Mouse (Mus musculus) midbrain, embryonic 10.5 days (tissue): ENCODE data around the gene Rab6a. TPM values are rescaled to one million over a fixed set of nuclear protein-coding genes. Genes with fewer than 3 reads are reported as not detected.

Experiments
- DNase-seq: peaks from one replicate; pipeline ENCODE4 v3.0.0-alpha.2; 2017; ENCODE audit warnings: low spot score
- H3K27ac ChIP-seq: fragments of 300-500 bp; sonication (generic); replicated peaks from 2 replicates; pipeline ENCODE4 v1.5.1; 2016; ENCODE audit warnings: mild to moderate bottlenecking
- H3K27me3 ChIP-seq: fragments of 300-500 bp; sonication (generic); 2 replicates; pipeline ENCODE4 v1.6.1; 2016; ENCODE audit warnings: low read depth, mild to moderate bottlenecking; ENCODE audit not compliant: poor library complexity, severe bottlenecking
- H3K36me3 ChIP-seq: fragments of 300-500 bp; sonication (generic); 2 replicates; pipeline ENCODE4 v1.6.1; 2016; ENCODE audit warnings: mild to moderate bottlenecking, moderate library complexity
- H3K4me1 ChIP-seq: fragments of 300-500 bp; sonication (generic); 2 replicates; pipeline ENCODE4 v1.6.1; 2016
- H3K4me3 ChIP-seq: fragments of 300-500 bp; sonication (generic); 2 replicates; pipeline ENCODE4 v1.5.1; 2016; ENCODE audit warnings: mild to moderate bottlenecking, moderate library complexity
- H3K9me3 ChIP-seq: fragments of 300-500 bp; sonication (generic); replicated peaks from 2 replicates; pipeline ENCODE4 v1.6.1; 2016; ENCODE audit warnings: mild to moderate bottlenecking
- WGBS: fragments of 180-500 bp; shearing (Covaris S2); methylation state at CpG from one replicate; pipeline ENCODE4 v1.1.7; 2016; 5-methylcytosine and 5-hydroxymethylcytosine counted together
- polyA plus RNA-seq: library from polyadenylated mRNA; unstranded; fragments of >200 nt; fragmentation: Nextera tagmentation; extraction: Ambion mirVana; gene quantifications from 2 replicates; pipeline ENCODE4 v1.2.1, GENCODE M21; 2016

The Rab6a gene
- polyA plus RNA-seq, 1 experiment from 2014 or later: 98.2 TPM

DNA sequence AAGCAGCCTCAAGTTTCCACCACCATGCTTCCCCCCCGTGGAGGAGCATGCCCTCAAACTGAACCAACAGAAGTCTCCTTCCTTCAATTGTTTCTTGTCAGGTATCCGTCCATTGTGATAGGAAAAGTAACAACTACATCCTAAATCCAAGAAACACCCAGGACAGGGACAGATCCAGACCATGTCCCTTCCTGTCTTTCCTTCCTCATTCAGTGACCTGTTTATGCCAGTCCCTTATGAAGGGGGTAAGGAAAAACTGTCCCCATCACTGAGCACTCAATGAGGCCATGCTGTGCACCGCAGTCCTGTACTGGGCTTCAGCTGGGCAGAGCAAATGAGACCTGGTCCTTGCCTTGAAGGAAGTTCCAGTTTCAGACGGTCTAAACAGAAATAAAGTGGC lies 41.9 kb downstream of the Rab6a start:
- 87% methylated on average over 4 of the region's 4 CpGs for WGBS

DNA sequence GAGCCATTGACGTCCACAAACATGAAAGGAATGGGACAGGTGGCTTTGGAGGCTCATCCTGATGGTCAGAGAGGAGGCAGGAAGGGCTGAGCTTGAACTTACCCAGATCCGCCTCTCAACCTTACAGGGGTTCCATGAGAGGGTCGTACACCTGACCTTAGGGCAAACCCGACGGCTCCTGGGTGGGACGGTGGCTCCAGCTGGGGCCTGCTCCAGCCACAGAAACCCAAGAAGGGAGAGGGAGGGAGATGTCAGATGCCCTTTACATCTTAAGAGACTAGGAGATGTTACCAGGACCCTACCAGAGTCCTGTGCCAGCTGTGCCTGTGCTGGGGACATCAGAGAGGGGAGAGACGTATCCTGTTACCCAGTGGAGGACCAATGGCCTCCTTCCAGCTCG lies 42.6 kb downstream of the Rab6a start:
- Histone ChIP-seq H3K4me1 (peaks cover 24% of the 10 kb centered on the region), H3K9me3 (no peaks in the 10 kb centered on the region), H3K36me3 (peaks cover 10% of the 10 kb centered on the region), H3K27ac (peak overlapping the region; percentile 49), H3K4me3 (no peak overlapping the region), H3K27me3 (no peaks in the 10 kb centered on the region)
- no peak for DNase-seq
- 76% methylated on average over 8 of the region's 8 CpGs for WGBS

More for the DNA sequence above, 41.9 kb downstream of the Rab6a start:
- Histone ChIP-seq H3K27ac (no peak overlapping the region), H3K4me1 (peaks cover 17% of the 10 kb centered on the region), H3K36me3 (peaks cover 10% of the 10 kb centered on the region), H3K9me3 (no peaks in the 10 kb centered on the region), H3K27me3 (no peaks in the 10 kb centered on the region), H3K4me3 (no peak overlapping the region)
- peak; percentile 8 for DNase-seq

DNA sequence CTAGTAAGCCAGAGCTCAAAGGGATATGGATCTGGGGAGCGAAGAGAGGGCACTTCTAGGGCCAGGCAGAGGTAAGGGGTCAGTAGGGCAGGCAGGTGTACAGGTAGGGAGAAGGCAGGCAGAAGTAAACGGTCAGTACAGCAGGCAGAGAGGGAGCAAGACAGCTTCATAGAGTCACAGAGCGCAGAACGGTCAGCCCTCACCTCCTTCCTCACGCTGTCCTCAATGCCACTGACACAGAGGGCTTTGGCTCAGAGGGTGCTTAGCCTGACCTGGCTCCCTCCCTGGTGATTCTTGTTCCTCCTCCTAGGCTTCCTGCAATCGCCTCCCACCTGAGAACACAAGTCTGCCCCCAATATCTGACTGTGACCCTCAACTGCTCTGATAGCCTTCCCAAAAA lies 43.2 kb downstream of the Rab6a start:
- 79% methylated on average over 6 of the region's 6 CpGs for WGBS
- H3K36me3 ChIP-seq: peaks cover 10% of the 10 kb centered on the region
- H3K27me3 ChIP-seq: no peaks in the 10 kb centered on the region
- DNase-seq: peak; percentile 11
- peaks cover 26% of the 10 kb centered on the region for H3K4me1 ChIP-seq
- H3K4me3 ChIP-seq: no peak overlapping the region
- no peaks in the 10 kb centered on the region for H3K9me3 ChIP-seq
- 0 out of 2 replicates have a peak overlapping the region, but pooled peaks have one; percentile 49 for H3K27ac ChIP-seq

DNA sequence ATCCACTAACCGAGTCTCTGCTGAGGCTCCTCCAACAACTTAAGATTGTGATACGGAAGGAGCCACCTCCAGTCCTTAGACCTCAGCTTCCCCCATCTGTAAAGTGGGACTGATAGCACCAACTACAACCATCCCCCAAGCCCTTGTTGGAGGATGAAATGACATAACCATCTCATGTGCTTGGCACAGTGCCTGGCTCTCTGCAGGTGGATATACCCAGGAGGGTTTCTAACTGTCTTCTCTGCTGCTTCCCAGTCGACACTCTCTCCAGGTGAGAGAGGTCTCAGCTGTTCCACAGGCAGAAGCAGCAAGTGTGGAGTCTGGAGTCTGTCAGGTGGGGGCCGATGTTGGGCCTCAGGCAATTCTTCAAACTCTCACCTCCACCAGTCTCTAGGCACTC lies 43.8 kb downstream of the Rab6a start:
- Histone ChIP-seq H3K9me3 (no peaks in the 10 kb centered on the region), H3K27me3 (no peaks in the 10 kb centered on the region), H3K27ac (no peak overlapping the region), H3K4me1 (peaks cover 26% of the 10 kb centered on the region), H3K4me3 (no peak overlapping the region), H3K36me3 (peaks cover 10% of the 10 kb centered on the region)
- 75% methylated on average over 4 of the region's 4 CpGs for WGBS
- peak; percentile 9 for DNase-seq

DNA sequence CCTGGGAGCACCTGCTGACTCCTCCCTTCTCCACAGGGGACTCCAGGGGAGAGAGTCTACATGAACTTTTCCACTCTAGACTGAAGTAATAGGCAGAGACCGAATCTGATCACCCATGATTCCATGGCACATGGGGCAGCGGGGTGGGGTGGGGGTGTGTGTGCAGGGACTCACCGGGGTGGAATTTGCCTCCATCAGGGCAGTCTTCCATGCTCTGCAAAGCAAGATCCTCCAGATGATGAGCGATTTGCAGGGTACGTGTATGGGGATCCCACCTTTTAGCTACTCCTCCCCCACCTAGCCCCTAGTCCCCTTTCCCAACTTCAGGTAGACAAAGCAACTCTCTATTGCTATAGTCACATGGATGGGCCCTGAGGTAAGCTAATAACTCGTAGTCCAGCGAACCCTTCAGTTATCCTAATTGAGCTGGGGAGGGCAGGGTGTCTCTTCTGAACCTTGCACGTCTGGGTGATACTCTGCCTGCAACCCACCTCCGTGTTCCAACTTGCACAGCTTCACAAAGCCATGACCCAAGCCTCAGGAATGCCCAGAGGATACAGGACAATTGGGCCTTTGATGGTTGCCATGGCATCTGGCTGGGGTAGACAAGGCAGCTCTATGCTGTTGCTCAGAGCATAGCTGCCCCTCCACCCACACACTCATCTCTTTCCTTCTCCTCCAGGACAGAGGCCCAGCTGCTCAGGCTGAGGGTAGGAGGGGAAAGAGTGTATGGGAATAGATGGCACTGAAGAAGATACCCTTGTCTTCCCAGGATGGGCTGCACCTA lies 46.5 kb downstream of the Rab6a start:
- 67% methylated on average over 9 of the region's 9 CpGs for WGBS
- H3K9me3 ChIP-seq: no peaks in the 10 kb centered on the region
- peak overlapping the region; percentile 87 for H3K27ac ChIP-seq

DNA sequence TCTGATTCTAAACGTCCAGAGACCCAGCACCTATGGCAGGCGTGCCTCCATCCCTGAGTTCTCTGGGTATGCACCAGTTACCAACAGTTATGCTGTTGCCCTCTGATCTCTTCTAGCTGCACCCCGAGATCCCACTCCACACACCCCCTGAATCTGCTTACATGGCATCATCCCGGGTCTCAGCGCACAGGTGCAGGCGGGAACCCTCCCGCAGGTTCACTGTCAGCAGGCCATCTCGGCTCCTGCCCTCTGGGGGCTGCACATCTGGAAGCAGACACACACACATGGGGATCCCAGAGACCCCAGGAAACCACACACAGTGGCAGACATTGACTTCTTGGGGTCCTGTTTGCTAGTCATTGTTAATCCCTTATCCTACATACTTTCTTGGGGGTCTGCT lies 47.2 kb downstream of the Rab6a start:
- H3K27ac ChIP-seq: peak overlapping the region; percentile 87
- peaks cover 3% of the 10 kb centered on the region; the same call in 1 of the 2 replicates for H3K36me3 ChIP-seq
- WGBS: 83% methylated on average over 8 of the region's 8 CpGs
- 0 out of 2 replicates have a peak overlapping the region, but pooled peaks have one; percentile 16 for H3K4me3 ChIP-seq
- H3K27me3 ChIP-seq: no peaks in the 10 kb centered on the region
- H3K4me1 ChIP-seq: peaks cover 41% of the 10 kb centered on the region
- DNase-seq: no peak
- H3K9me3 ChIP-seq: no peaks in the 10 kb centered on the region

More for the DNA sequence above, 46.5 kb downstream of the Rab6a start:
- peak overlapping the region; percentile 16 for H3K4me3 ChIP-seq
- no peaks in the 10 kb centered on the region for H3K27me3 ChIP-seq
- DNase-seq: peak; percentile 73
- H3K36me3 ChIP-seq: peaks cover 9% of the 10 kb centered on the region
- H3K4me1 ChIP-seq: peaks cover 41% of the 10 kb centered on the region

DNA sequence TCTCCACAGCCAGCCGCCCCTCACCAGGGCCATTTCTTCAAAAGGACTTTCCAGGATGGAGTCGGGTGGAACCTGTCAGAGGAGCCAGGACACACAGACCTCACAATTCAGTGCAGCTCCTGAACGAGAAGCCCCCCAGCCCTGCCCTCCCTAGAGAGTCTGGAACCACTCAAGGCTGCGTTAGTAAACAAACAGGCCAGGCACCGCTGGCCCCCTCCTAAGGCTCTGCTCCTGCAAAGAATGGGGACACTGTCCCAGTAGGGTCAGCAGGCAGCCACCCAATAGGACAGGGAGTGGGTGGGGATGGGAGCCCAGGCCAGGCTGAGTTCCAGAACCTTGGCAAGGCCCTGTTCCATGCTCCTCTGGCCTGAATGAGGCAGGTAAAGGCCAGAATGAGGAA lies 49.5 kb downstream of the Rab6a start:
- 0 out of 2 replicates have a peak overlapping the region, but pooled peaks have one; percentile 52 for H3K27ac ChIP-seq
- WGBS: 60% methylated on average over 5 of the region's 5 CpGs
- no peaks in the 10 kb centered on the region for H3K36me3 ChIP-seq
- DNase-seq: no peak
- H3K27me3 ChIP-seq: no peaks in the 10 kb centered on the region
- peaks cover 38% of the 10 kb centered on the region for H3K4me1 ChIP-seq
- H3K9me3 ChIP-seq: no peaks in the 10 kb centered on the region
- H3K4me3 ChIP-seq: no peak overlapping the region

DNA sequence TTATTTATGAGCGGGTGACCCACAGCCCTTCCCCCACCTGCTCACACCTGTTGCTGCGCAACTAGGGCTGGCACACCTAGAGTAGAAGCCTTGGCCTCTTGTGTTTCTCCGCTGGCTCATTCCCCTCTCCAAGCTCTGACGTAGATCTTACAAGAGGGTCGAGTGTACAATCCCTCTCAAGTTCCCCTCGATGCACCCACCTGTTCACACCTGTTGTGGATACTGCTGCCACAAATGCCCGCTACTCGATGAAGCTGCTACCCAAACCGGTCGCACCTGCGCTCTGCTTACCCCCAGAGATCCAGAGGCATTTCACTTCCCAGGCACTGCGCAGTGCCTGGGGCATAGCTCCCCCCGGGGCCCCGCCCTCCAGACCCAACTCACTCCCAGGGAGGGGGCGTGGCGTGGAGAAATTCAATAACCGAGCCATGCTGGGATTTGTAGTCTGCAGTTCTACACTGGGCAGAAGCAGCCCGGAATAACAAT lies 50.9 kb downstream of the Rab6a start:
- 33% methylated on average over 18 of the region's 18 CpGs for WGBS
- Histone ChIP-seq H3K4me1 (peaks cover 46% of the 10 kb centered on the region), H3K9me3 (no peaks in the 10 kb centered on the region), H3K36me3 (no peaks in the 10 kb centered on the region), H3K4me3 (peak overlapping the region; percentile 27; the same call in 1 of the 2 replicates), H3K27me3 (no peaks in the 10 kb centered on the region), H3K27ac (no peak overlapping the region)
- no peak for DNase-seq

DNA sequence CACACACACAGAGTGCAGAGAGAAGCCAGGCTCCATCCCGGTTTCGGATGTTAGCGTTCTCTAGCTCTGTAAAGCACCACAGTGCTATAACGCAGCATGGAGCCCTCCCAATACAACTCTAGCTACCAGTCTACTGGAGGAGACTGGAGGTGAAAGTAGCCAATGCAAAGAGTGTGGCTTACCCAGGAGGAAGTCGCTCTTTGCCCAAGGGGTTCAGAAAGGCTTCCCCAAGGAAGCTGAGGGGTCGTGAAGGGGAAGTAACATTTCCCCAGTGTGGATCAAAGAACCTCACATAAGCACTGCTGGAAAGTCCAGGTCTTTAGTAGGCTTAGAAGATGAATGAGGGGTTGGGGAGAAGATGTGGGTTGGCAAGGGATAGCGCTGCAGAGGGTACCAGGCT lies 54.1 kb downstream of the Rab6a start:
- no peak overlapping the region for H3K27ac ChIP-seq
- H3K36me3 ChIP-seq: no peaks in the 10 kb centered on the region
- DNase-seq: no peak
- H3K4me3 ChIP-seq: no peak overlapping the region
- H3K9me3 ChIP-seq: no peaks in the 10 kb centered on the region
- 89% methylated on average over 7 of the region's 7 CpGs for WGBS
- no peaks in the 10 kb centered on the region for H3K27me3 ChIP-seq
- peaks cover 42% of the 10 kb centered on the region for H3K4me1 ChIP-seq

DNA sequence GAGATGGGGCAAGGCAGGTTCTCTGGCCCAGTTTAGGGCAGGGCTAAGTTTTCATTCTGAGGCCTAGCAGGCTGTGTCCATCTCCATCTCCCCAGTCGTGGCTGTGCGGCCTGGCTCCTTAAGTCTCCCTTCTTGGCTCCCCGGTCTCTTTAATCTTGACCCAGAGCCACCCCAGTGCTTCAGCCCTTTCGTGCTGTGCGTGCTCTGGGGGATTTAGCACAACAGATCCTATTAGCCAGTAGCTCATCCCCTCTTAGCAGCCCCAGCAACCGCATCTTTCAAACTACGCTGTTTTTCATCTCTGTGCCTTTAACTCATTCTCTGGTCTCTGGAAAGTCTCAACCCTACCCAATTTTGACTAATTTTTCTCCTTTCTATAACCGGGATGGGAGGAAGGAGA lies 55.0 kb downstream of the Rab6a start, which contains the start of gene Plekhb1:
Gene Plekhb1, minus strand, starts transcription at position 184 of the 400 bp plus-strand sequence.
- H3K27ac ChIP-seq: peak within 1 kb of the TSS; percentile 64; the same call in 1 of the 2 replicates

DNA sequence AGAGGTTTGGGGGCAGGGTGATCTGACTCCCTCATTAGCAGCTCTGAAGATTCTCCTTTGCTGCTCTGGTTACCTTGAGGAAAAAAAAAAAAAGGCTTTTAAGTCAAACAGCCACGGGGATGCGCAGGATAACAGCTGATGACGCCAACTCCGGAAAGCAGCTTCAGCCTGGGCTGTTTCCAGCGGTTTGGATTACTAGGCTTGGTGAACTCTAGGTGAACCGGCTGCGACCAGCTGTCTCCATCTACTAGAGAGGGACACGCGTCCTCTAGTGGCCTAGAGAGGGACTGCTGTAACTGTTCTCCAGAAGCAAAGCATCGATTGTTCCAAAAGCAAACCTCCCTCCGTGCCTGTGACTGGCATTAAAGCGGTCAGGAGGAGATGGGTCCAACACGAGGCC lies 56.0 kb downstream of the Rab6a start:
- H3K27me3 ChIP-seq: no peaks in the 10 kb centered on the region
- no peaks in the 10 kb centered on the region for H3K36me3 ChIP-seq
- H3K27ac ChIP-seq: peak overlapping the region; percentile 64; the same call in 1 of the 2 replicates
- WGBS: 2% methylated on average over 13 of the region's 13 CpGs
- H3K4me3 ChIP-seq: peak overlapping the region; percentile 3
- H3K4me1 ChIP-seq: peaks cover 33% of the 10 kb centered on the region
- peak; percentile 90 for DNase-seq
- H3K9me3 ChIP-seq: no peaks in the 10 kb centered on the region

More for the DNA sequence above, 55.0 kb downstream of the Rab6a start, which contains the start of gene Plekhb1:
- DNase-seq: no peak
- H3K9me3 ChIP-seq: no peaks in the 10 kb centered on the region
- 39% methylated on average over 8 of the region's 8 CpGs for WGBS
- H3K36me3 ChIP-seq: no peaks in the 10 kb centered on the region
- H3K4me3 ChIP-seq: peak within 1 kb of the TSS; percentile 3
- H3K27me3 ChIP-seq: no peaks in the 10 kb centered on the region
- H3K4me1 ChIP-seq: peaks cover 35% of the 10 kb centered on the region

DNA sequence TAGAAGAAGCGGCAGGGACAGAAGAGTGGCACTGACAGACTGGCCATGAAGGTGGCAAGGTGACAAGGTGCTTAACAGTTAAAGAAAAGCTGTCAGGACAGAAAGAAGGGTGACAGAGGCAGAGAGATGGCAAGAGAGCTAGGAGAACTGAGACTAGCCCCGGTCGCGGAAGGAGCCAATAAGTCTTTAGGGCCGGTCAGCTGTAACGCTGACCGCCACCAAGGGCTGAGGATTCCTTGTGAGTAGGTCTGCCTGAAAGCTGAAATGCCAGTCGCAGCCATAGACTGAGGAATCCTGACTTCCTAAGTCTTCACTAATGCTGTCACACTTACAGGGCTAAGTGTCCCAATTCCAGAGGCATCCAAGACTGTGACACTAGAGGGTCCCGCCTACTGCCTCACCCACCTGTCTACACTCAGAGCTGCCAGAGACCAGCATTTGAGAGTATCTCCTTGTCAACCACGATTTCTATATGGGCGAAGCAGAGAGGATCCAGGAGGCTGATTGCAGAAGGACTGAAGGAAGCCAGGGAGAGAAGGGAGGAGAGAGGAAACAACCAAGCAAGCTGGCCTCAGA lies 56.6 kb downstream of the Rab6a start:
- 62% methylated on average over 11 of the region's 11 CpGs for WGBS
- H3K4me3 ChIP-seq: peak overlapping the region; percentile 3
- H3K9me3 ChIP-seq: no peaks in the 10 kb centered on the region
- DNase-seq: no peak
- peak overlapping the region; percentile 0; the same call in 1 of the 2 replicates for H3K27ac ChIP-seq
- no peaks in the 10 kb centered on the region for H3K36me3 ChIP-seq
- H3K4me1 ChIP-seq: peaks cover 27% of the 10 kb centered on the region
- no peaks in the 10 kb centered on the region for H3K27me3 ChIP-seq

DNA sequence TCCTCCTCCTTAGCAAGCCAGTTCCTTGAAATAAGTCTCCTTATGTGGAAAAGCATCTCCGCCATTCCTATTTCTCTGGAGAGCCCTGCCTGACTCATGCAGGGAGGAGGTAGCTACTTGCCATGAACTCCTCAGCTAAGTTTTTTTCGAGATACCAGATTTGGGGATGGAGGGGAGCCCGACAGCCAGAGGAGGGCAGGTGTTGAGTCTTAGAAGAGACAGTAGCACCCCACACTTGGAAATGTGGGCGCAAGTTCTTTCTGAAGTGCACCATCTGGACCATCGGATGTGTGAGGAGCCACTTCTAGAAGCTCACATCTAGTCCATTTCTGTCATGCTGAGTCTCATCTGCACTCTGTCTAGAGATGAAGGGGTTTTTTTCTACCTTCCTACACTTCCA lies 63.4 kb downstream of the Rab6a start:
- H3K4me3 ChIP-seq: no peak overlapping the region
- WGBS: 83% methylated on average over 5 of the region's 5 CpGs
- no peaks in the 10 kb centered on the region for H3K27me3 ChIP-seq
- H3K4me1 ChIP-seq: peaks cover 9% of the 10 kb centered on the region
- DNase-seq: no peak
- no peaks in the 10 kb centered on the region for H3K36me3 ChIP-seq
- H3K9me3 ChIP-seq: no peaks in the 10 kb centered on the region
- no peak overlapping the region for H3K27ac ChIP-seq
